Mouse (Mus musculus) cerebral cortex, adult 2 months (tissue): Measurements from ENCODE around the gene Ciita.

Source experiments
- WGBS: fragments of 180-500 bp; shearing (Covaris S2); methylation state at CpG from one replicate; pipeline ENCODE4 v1.1.7; 2018; 5-methylcytosine and 5-hydroxymethylcytosine counted together

The Ciita gene

DNA sequence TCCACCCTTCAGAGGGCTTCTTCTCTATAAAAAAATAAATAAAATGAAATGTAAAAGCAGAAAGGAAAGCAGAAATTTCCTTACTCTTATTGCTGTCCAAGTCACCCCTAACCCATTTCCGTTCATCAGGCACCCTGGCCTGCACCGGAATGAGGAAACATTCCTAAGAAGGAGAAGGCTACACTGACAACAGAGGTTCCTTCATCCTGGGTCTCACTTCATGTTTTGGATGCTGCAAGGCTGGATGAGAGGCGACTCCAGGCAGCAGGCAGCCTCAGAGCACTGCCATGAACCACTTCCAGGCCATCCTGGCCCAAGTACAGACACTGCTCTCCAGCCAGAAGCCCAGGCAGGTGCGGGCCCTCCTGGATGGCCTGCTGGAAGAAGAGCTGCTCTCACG lies at the start of gene Ciita:
Gene Ciita, plus strand, starts transcription at position 203 of the 400 bp plus-strand sequence.
- WGBS = 83% methylated on average over 5 of the region's 5 CpGs

DNA sequence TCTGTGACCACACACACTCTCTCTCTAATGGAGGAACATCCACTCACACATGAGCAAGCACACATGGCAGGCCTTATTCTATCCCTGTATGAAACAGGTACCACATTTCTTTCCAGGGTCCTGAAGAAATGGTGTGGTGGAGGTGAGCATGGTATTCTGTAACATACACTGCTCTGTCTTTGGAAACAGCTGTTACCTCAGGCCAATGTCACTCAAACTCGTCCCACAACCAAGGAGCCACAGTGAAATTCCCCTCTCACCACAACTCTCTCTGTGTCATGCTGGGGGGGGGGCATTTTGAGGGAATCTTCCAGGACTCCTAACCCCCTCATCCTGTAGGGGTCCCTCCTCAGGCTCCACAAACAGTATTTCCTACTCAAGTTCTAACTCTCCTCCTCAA lies 47.9 kb upstream of the Ciita start:
- 88% methylated on average over 1 of the region's 1 CpGs for WGBS

DNA sequence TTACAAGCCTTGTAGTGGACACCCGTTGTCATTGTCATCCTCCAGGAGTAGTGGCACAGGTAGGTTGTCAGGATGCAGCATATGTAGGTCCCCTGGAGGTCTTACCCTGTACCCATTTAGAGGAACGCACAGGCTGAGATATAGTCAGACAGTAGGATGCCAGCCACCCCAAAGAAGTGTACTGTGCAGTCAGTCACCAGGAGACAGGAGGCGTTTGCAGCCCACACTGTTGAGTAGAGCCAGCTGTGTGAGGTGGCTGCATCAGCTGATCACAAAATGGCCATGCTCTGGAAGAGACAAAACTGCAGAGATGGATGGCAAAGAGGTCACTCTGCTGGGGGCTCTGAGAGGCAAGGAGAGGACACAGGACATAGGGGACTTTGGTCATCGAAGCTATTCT lies 47.5 kb upstream of the Ciita start:
- 72% methylated on average over 4 of the region's 4 CpGs for WGBS

DNA sequence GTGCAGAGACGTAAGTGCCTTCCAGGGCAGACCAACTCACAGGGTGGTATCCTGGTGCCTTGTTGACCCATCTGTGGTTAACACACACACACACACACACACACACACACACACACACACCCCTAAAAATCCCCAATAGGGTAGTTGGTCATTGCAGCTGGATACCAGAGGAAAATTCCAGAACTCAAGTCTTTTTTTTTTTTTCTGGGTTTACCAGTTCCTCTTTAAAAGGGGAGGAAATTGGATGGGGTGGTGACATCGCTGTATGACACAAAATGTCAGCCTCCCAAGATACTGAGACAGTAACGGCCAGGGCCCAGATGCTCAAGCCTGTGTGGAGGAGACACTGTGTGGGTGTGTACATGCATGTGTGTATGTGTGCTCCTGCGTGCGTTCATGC lies 46.5 kb upstream of the Ciita start:
- 89% methylated on average over 5 of the region's 5 CpGs for whole genome bisulfite sequencing

DNA sequence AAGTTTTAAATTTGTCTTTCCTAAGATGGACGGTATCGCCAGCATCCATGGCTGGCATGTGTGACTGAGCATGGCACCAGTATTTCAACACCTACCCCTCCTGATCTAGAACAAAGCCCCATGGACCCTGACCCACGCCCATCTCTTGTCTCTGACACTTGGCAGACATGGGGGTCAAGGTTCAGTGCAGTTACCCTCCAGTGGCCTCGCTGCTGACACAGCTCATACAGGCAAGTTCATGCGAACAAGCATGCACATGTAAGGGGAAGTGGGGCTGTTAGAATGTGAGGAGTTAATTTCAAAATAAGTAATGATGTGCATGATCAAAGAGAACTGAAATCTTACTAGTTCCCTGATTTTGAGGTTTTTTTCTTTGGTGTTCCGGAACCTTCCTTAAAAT lies 43.7 kb upstream of the Ciita start:
- 94% methylated on average over 6 of the region's 6 CpGs for WGBS

DNA sequence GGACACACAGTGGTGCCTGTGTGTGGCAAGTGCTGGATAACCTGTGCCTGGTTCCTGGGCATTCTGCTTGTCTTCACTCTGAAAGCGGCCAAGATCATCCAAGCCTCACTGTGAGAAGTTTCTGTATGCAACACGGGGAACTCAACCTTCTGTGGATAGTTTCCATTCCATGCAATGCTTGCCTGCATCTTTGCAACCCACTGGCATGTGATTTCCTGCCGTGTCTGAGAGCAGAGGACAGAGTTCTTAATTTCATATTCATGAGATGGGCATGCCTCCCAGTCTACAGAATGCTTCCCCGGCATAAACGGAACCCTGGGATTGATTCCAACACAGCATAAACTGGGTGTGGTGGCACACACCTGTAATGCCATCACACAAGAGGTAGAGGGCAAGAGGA lies 41.8 kb upstream of the Ciita start:
- 47% methylated on average over 5 of the region's 5 CpGs for WGBS

DNA sequence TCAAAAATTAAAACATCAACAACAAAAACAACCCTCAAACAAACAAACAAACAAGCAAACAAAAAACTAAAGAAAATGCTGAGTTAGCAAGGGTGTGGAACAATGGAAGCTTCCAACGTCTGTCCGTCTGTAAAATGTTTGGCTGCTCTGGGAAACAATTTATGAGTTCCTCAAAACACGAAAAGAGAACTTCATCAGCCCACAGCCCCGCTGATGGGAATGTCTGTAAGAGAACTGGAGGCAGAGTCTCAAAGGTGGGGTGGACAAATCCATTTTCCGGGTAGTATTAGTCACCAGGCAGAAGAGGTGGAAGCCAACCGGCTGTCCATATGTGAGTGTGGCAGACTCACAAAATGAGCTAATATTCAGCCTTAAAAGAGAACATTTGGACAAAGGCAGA lies 38.5 kb upstream of the Ciita start:
- 74% methylated on average over 6 of the region's 6 CpGs for WGBS

DNA sequence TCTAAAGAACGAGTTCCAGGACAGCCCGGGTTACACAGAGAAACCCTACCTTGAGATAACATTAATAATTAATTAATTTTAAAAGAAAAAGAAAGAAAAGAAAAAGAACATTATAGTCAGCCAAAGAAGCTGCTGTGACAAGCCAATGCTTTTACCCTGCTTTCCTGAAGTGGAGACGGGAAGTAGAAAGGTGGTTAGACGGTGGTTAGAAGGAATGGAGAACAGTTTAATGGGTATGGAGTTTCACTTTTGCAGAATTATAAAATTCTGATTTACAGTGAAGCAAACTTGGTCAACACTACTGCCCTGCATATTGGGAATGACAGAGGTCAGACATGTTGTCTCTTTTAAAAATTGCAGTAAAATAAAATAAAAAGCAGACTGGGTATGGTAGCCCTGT lies 38.1 kb upstream of the Ciita start:
- WGBS = 92% methylated on average over 4 of the region's 4 CpGs

DNA sequence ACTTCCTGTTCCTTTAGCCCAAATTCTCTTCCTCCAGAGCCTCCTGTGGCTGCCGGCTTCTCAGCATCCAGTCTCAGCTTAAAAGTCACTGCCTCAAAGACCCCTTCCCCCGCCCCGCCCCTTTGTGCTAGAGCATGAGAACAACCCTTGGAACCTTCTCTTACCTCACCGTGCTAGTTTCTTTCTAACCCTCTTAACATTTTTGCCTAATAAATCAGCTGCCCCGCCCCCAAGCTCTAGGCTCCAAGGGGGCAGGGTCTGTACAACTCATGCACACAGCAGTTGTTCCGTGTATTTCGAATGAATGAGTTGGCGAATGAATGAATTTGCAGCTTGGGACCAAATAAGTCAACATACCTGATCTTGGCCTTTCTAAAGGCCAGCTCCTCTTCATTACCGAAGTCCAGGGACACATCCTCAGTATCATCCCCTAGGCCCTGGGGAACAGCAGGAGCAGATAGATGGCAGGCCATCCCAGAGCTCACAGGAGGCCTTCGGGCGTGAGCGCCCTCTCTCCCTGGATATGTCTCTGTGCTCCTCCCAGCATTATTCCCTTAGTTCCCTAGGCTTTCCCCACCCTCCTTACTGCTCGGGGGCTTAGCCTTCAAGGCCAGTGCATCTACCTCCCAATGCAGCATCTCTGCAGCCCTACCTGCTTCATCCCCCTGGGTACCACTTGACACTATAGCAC lies 33.1 kb upstream of the Ciita start:
- whole genome bisulfite sequencing = 16% methylated on average over 13 of the region's 13 CpGs

DNA sequence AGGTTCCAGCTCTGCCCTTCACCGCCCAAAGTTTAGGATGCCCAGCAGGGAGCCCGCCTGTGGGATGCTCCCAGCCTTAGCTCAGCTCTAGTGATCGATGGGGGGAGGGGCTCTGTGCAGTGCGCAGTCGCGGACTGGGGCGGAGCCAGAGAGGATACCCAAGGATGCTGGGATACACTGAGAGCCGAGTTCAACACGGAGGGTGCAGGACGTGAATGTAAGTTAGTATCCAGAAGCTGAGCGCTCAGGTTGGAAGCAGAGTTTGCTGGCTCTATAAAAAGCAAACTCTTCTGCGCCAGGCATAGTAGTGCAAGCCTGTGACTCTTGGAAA lies 32.6 kb upstream of the Ciita start, which contains the start of gene Tvp23a:
Gene Tvp23a, minus strand, starts transcription at position 99 of the 331 bp plus-strand sequence.
- WGBS = 5% methylated on average over 12 of the region's 12 CpGs

DNA sequence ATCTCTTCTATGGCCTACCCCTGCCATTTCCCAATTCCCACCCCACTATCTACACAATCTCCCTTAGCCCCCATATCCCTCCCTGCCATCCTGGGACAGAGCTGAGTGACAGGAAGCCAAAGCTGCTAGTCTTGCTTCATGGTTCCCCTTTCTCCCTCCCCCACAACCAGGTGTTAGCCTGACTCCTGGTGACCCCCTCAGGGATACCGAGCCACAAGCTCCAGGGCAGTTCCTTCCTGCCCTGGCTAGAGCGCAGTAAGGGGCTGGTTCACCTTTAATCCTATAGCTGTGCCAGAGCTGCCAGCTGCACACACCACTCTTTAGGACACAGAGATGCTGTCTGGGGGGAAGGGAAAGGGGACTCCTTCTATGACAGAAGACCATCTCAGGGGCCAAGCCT lies 32.1 kb upstream of the Ciita start:
- 78% methylated on average over 2 of the region's 2 CpGs for whole genome bisulfite sequencing

DNA sequence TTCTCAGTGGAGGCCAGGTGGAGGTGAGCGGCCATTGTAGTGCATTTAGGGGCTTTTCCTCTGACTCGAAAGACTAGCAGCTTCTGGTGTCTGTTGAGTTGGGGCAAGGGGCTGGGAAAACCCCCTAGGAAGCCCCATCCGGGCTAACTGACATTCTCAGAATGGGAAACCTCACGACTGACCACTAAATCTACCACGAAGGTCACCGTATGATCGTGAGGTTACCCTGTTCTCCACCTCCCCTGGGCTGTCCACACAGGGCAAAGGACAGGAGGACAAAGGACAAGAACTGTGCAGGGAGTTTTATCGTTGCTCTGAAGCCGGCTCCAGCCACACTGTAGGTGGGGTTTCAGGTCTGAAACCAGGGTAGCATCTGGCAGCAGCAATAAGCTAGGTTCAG lies 30.9 kb upstream of the Ciita start:
- WGBS = 82% methylated on average over 9 of the region's 9 CpGs

DNA sequence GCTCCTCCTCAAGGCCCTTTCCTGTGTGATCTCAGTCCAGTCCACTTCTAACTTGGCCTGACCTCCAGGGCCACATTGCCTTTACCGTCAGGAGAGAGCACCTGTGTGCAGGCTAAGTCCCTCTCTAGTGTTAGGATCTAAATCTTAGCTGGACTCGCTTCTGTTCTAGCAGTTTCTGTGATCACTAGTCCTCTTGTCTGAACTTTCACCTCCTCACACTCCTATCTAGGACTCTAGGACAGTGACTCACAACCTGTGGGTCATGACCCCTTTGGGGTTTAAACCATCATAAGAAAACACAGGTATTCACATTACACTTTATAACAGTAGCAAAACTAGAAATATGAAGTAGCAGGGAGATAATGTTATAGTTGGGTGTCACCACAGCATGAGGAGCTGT lies 28.0 kb upstream of the Ciita start:
- 90% methylated on average over 2 of the region's 2 CpGs for WGBS

DNA sequence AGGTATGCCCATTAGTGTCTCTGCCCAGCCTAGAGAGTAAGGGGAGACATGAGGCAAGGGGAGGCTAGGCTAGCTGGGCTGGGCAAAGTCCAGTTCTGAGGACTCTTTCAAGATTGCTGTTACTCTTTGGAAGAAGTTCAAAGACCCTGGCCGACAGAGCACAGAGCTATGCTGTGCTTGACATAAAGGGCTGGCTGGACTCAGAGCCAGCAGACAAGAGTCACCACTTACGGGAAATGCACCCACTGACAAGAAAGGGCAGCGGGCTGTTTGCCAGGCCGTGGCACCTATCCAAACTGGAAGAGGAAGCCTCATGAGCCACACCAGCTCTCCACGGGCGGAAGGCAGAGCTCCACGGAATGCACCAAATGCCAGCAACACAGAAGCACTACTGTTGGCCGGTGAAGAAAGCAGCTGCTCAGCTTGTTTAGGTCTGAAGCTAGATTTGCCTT lies 27.4 kb upstream of the Ciita start:
- WGBS = 36% methylated on average over 8 of the region's 8 CpGs

DNA sequence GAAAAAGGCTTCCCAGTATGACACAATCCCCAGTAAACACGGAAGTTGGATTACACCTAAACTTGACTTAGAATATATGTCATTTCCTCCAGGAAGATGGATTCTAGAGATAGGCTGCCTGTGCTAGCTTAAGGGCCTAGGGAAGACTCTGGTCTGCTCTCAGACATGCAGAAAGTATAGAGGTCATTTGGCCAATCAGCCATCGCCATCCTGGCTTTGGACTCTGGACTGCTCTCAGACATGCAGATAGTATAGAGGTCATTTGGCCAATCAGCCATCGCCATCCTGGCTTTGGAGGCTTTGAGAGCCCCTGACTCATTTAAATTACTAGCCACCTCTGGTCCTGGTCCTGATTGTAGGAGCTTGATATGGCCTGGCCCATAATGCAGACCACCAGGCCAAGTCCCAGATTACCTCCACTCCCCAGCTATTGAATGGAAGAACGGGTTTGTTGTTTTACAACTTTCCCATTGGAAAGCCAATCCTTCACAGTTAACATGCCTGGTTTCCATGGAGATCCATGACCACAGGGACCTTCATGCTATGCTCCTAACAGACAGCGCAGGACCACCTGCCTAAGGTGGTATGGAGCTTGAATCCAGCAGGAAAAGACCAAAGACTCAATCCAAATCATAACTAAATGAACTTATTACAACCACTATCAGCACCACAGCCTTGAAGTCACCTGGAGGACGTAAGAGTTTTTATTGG lies 25.8 kb upstream of the Ciita start:
- 89% methylated on average over 6 of the region's 6 CpGs for WGBS

DNA sequence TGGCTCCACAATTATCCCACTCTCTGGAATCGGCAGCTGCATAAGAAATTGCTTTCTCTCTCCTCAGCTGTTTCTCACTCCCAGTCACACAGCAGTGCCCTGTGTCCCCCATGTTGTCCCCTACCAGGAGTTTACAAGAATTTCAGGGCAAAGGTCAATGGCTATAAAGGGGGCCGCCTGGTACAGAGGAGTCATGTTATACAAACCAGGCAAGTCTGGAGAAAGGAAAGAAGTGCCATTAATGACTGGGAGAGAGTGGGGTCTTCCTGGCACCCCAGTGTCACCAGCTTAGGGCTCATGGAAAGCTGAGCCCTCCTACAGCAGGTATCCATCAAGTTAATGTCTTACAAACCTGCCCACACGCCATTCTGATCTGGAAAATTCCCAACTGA lies 25.3 kb upstream of the Ciita start:
- 91% methylated on average over 3 of the region's 3 CpGs for WGBS

DNA sequence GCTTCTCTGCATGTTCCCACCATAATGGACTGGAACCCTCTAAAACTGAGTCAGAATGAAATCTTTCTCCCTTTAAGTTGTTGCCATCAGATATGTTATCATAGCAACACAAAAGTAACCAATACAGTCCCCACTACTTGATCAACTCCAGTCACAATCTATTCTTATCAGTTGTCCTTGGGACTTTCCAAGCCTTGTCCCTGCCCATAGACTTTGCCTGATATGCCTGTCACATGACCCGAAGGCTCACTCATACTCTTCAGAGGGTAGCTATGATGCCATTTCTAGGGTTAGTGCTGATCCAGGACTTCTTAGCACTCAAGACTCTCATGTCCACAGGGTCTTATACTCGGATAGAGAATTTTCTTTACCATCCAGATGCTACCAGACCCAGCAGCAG lies 19.7 kb upstream of the Ciita start:
- 88% methylated on average over 2 of the region's 2 CpGs for WGBS

DNA sequence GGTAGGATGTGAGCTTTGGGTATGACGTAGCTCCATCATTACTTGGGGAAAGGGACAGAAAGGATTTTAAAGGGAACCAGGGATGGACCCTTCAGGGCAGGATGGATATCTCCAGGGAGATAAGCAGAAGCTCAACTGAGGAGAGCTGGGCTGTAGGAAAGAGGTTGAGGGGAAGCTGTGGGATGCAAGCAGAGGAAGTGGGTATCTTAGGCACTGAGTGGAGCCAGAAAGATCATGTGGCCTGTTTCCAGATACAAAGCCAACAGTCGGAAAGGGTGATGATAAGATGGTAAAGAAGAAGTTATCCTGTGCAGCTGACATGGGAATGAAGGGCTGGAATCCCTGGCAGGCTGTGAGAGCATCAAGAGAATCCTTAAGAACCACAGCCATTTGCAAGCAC lies 18.7 kb upstream of the Ciita start:
- 93% methylated on average over 2 of the region's 2 CpGs for WGBS

DNA sequence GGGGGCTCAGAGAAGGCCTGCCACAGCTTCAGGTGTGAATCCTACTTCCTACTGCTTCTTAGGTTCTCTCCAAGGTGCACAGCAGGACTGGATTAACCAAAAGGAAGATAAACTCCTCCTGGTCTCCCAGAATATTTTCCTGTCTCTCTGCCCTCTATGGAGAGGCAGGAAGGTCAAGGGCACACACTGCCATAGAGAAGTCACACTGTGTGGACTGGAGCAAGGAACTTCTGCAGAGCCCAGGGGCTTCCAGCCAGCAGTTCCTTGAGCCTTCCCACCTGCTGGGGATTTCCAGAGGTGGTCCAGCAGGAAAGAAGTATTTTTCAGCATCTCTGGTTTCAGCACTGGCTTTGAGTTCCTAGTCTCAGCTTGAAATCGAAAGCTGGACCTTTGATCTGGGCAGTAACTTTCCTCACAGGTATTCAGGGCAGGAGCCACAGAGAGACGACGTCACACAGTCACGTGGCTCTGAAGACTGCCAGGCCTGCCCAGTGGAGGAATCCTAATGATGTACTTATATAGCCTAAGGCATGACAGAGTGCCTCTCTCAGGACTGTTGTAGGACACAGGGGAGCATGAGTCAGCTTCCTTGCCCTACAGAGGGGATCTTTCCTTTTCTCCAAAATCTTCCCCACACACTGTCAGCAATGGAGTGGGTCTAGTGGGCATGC lies 14.7 kb upstream of the Ciita start:
- WGBS = 46% methylated on average over 4 of the region's 4 CpGs

DNA sequence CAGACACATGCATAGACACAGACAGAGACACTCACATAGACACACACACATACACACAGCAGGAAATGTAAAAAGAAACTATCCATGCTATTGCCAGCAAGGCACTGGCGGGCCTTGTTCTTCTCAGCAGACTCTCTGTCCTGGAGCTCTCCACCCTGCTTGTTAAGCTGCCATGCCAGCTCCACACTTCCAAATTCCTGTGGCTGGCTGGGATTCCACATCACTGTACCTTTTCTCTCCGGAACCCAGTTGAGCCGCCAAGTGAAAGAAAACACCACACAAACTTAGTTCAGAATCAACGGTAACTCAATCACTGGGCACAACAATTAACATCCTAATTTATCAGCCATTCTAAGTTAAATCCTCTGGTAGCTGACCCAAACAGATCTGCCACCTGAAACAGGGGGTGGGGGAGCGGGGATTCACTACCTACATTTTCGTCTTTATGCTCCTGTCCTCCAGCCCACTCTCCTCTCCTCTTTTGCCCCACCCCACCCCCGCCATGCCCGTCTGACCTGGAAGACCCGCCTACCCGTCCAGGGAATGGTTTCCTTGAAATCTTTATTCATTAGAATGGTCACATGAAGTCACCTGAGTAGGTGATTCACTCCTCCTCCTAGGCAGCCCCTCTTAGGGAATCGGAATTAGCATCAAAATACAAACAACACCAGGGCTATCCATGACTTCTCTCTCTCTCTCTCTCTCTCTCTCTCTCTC lies 12.3 kb upstream of the Ciita start:
- WGBS = 43% methylated on average over 11 of the region's 11 CpGs

DNA sequence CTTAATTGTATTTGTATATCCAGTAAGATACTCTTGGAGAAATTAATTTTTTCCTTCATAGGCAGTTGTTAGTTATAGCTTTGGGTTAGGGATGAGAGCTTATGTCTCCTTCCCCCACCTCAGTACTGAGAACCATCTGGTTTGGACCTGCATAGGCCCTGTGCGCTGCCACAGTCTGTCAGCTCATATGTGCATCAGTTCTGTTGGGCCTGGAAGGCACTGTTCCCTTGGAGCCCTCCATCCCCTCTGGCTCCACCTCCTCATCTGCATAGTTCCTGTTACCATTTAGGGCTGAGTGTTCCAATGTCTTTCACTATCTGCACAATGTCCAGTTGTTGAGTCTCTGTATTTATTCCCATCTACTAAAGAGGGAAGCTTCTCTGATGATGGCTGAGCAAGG lies 11.7 kb upstream of the Ciita start:
- WGBS = 72% methylated on average over 1 of the region's 1 CpGs

DNA sequence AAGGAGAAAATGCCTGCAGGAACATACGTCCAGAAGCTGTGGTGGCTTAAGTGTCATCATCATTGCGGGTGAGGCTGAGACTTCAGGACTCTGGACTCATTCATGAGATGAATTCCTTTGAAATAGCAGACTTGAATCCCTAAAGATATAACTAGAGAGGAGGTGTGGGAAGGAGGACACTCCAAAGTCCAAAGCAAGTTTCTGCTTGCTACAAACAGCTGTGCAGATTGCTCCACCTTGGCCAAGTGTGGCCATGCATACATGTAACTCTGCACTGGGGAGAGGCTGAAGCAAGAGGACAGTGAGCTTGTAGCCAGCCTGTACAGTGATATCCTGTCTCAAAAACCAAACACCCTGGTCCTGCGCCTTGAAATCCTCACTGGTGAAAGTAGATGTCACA lies 7.9 kb upstream of the Ciita start:
- WGBS = 97% methylated on average over 3 of the region's 3 CpGs
